10 mouse cellular contexts compared by ENCODE assay signal in the genomic region with DNA sequence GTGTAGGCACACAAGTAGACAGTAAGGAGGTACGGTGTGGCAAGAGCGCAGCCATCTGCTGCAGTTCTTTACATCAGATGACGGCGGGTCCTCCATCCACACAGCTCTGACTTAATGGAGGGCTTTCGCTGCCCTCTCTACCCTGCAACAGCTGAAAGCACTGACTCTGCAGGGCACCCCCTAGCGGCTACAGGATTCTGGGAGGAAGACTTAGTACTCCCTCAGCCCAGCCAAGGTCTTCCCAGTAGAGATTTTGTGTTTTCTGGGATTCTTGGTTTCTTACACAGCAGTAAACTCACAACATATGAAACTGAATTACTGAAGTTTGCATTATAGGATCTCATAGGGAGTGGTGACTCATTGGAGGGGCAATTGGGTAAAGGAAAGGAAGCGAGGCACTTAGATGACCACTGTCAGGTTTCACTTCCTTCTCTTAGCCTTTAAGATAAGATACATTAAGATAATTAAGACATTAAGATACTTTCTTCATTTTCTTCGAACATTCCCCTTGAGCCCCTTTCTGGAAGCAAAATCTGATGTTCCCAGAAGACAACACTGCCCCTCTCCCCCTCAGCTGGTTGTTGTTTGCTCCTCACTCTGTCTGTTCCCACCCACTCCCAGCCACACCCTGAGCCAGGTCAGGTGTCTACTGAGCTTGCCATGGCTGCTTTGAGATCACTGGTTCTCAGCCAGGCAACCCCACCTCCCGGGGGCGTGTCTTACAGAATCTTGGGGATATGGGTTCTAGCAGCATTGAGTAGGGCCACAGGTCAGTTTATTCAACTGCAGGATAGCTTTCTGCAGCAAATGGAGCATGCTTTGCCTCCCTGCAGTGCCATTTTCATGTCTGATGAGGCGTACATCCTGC. TPM values are rescaled to one million over a fixed set of nuclear protein-coding genes. Genes with fewer than 3 reads are reported as not detected.
DNase-seq lines count a peak whose midpoint lies in the region; ATAC-seq and TF ChIP-seq lines count a peak whose summit lies in the region.
"Had no signal": no experiment of that assay in that cellular context is flagged by ENCODE, and none has a peak within 500 bp of the region (broad histone marks: within the 10 kb centered on the region; RNA-seq: fewer than 3 reads in every experiment).

No protein-coding gene starts in this region.

- no peak overlapping the region for H3K4me3 ChIP-seq in heart, postnatal 0 days (ENCODE audit: low read depth, low read length)
- H3K4me3 ChIP-seq in liver, embryonic 12.5 days = no peak overlapping the region
- H3K4me3 ChIP-seq: limb, embryonic 15.5 days; neural tube, embryonic 12.5 days had no signal

- DNase-seq in heart, postnatal 0 days (ENCODE audit: low spot score) = no peak
- DNase-seq in heart, adult 9 months (ENCODE audit: low spot score in 2 of 2) = no peak
- DNase-seq in right cerebral cortex, postnatal 14 days = peak; percentile 28
- DNase-seq in right cerebral cortex, postnatal 10 days (ENCODE audit: low spot score in 2 of 2) = no peak
- peak; percentile 22 to 28 for DNase-seq in thymus, postnatal 36 days
- no peak for DNase-seq in cerebellum, postnatal 4 days (ENCODE audit: low spot score in 2 of 2)
- DNase-seq in frontal cortex, postnatal 36 days (ENCODE audit: low spot score in 2 of 2) = no peak

- H3K4me2 ChIP-seq in heart, postnatal 0 days (ENCODE audit: low read depth, low read length) = no peak overlapping the region
- no peak overlapping the region for H3K4me2 ChIP-seq in liver, embryonic 12.5 days
- H3K4me2 ChIP-seq: limb, embryonic 15.5 days; neural tube, embryonic 12.5 days had no signal

- H3K27me3 ChIP-seq in heart, postnatal 0 days (ENCODE audit: control insufficient read depth, insufficient read depth, low read length) = no peaks in the 10 kb centered on the region
- H3K27me3 ChIP-seq in liver, embryonic 12.5 days (replicated peaks) = no peaks in the 10 kb centered on the region
- H3K27me3 ChIP-seq: limb, embryonic 15.5 days; neural tube, embryonic 12.5 days had no signal

- no peaks in the 10 kb centered on the region for H3K4me1 ChIP-seq in heart, postnatal 0 days (ENCODE audit: control insufficient read depth, insufficient read depth)
- H3K4me1 ChIP-seq in liver, embryonic 12.5 days = peaks cover 6% of the 10 kb centered on the region
- H3K4me1 ChIP-seq: limb, embryonic 15.5 days had no signal

- H3K9ac ChIP-seq in heart, postnatal 0 days (replicated peaks; ENCODE audit: low read depth, low read length) = no peak overlapping the region
- no peak overlapping the region for H3K9ac ChIP-seq in liver, embryonic 12.5 days
- H3K9ac ChIP-seq: limb, embryonic 15.5 days; neural tube, embryonic 12.5 days had no signal

- 74% methylated on average over 11 of the region's 11 CpGs for WGBS in heart, postnatal 0 days
- 65% methylated on average over 11 of the region's 11 CpGs for WGBS in liver, embryonic 12.5 days (ENCODE audit: insufficient replicate concordance)

- no peaks in the 10 kb centered on the region for H3K9me3 ChIP-seq in heart, postnatal 0 days (replicated peaks; ENCODE audit: control insufficient read depth, low read length)
- H3K9me3 ChIP-seq in liver, embryonic 12.5 days (replicated peaks) = no peaks in the 10 kb centered on the region
- H3K9me3 ChIP-seq: limb, embryonic 15.5 days; neural tube, embryonic 12.5 days had no signal

- no peak overlapping the region for H3K27ac ChIP-seq in heart, postnatal 0 days (ENCODE audit: low read depth)
- H3K27ac ChIP-seq in liver, embryonic 12.5 days = no peak overlapping the region
- H3K27ac ChIP-seq: limb, embryonic 15.5 days; neural tube, embryonic 12.5 days had no signal

- peaks cover 34% of the 10 kb centered on the region for H3K36me3 ChIP-seq in heart, postnatal 0 days (replicated peaks; ENCODE audit: control insufficient read depth, insufficient read depth, low read length)
- peaks cover 24% of the 10 kb centered on the region for H3K36me3 ChIP-seq in liver, embryonic 12.5 days

- no peak for TF ChIP-seq EP300 in heart, postnatal 0 days (IDR thresholded peaks at IDR 0.05; ENCODE audit: low read depth)

- ATAC-seq in heart, postnatal 0 days (ENCODE audit: insufficient read depth, low read depth) = no peak
- ATAC-seq in liver, embryonic 12.5 days = peak; percentile 69

- peak; percentile 26 for TF ChIP-seq CTCF in heart, postnatal 0 days (IDR thresholded peaks at IDR 0.05; ENCODE audit: low read depth)

RNA-seq across cellular contexts. Expression of a gene that starts 10.3 kb away (rescaled TPM):
- 6.8 and 8.2 TPM in 2 replicates for total RNA-seq in heart, postnatal 0 days (2014; rRNA removed; ENCODE audit: low replicate concordance)
- 2.3 and 2.4 TPM in 2 replicates for polyA plus RNA-seq in heart, postnatal 0 days (2015; fragmentation: Nextera tagmentation; extraction: Ambion mirVana)
- polyA plus RNA-seq in liver, embryonic 12.5 days (2016; fragmentation: Nextera tagmentation; extraction: Ambion mirVana) = 1.0 and 1.2 TPM in 2 replicates

RNA-seq across cellular contexts. Expression of a gene that starts 37.2 kb away (rescaled TPM):
- total RNA-seq in heart, postnatal 0 days (2014; rRNA removed; ENCODE audit: low replicate concordance) = 11.0 and 13.5 TPM in 2 replicates
- 4.2 and 4.4 TPM in 2 replicates for polyA plus RNA-seq in heart, postnatal 0 days (2015; fragmentation: Nextera tagmentation; extraction: Ambion mirVana)
- 13.8 and 13.9 TPM in 2 replicates for polyA plus RNA-seq in liver, embryonic 12.5 days (2016; fragmentation: Nextera tagmentation; extraction: Ambion mirVana)

Comparison
In these comparisons a context has a peak if more than half of its experiments do, and no peak if none do; other contexts are left out.
1. DNase-seq: peak in right cerebral cortex, postnatal 14 days (single experiment) and thymus, postnatal 36 days (2 of 2); none in heart, postnatal 0 days (single experiment), heart, adult 9 months (0 of 2), right cerebral cortex, postnatal 10 days (0 of 2), cerebellum, postnatal 4 days (0 of 2) and frontal cortex, postnatal 36 days (0 of 2).